Comparison of ENCODE assay signal across 9 mouse cellular contexts in the genomic region with DNA sequence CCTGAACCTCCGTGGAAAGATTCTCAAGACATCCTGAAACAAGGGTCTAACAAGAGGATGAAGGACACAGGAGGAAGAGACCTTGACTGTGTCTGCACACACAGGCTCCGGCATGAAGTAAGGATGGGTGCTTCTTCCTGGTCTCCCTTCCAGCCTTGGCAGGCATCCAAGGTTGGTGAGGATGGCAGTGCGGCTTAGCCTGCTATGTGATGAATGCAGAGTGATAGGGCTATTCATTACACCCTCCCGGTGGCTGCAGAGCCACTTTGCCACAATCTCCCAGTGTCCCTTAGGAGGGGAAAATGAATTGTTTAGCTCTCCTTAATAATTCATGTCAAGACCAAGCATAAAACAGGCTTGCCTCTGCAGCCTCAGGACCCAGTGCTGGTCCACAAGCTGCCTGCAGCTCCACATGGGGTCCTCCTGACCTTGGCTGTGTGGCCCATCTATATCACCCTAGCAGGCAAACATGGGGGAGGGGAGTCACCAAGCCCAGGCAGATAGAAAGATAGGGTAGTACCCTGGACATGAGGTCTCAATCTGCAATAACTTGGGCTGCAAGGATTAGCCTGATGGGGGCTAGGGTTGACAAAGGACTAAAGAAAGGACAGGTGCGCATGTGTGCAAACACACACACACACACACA. TPM values are rescaled to one million over a fixed set of nuclear protein-coding genes. Genes with fewer than 3 reads are reported as not detected.
DNase-seq lines count a peak whose midpoint lies in the region; ATAC-seq and TF ChIP-seq lines count a peak whose summit lies in the region.
"Had no signal": no experiment of that assay in that cellular context is flagged by ENCODE, and none has a peak within 500 bp of the region (broad histone marks: within the 10 kb centered on the region; RNA-seq: fewer than 3 reads in every experiment).

No protein-coding gene starts in this region.

- CTCF ChIA-PET in Patski (lab: Charles Lee): interaction anchor here (1.2 to 3.7 kb wide), 2 partner anchors 56 to 74 kb away, joined by 3 to 15 read pairs; no protein-coding TSS in a partner anchor

- H3K9me3 ChIP-seq in heart, embryonic 13.5 days: no peaks in the 10 kb centered on the region
- no peaks in the 10 kb centered on the region for H3K9me3 ChIP-seq in lung, embryonic 16.5 days (ENCODE audit: control insufficient read depth, low read length)
- H3K9me3 ChIP-seq in lung, postnatal 0 days (ENCODE audit: low read length): no peaks in the 10 kb centered on the region
- H3K9me3 ChIP-seq in limb, embryonic 10.5 days (replicated peaks): no peaks in the 10 kb centered on the region

- TF ChIP-seq CTCF in lung, postnatal 0 days (IDR thresholded peaks at IDR 0.05): no peak
- TF ChIP-seq CTCF in Patski (IDR thresholded peaks at IDR 0.05): no peak

- H3K36me3 ChIP-seq in heart, embryonic 13.5 days: no peaks in the 10 kb centered on the region
- H3K36me3 ChIP-seq in lung, embryonic 16.5 days (ENCODE audit: control insufficient read depth, insufficient read depth, low read length): no peaks in the 10 kb centered on the region
- no peaks in the 10 kb centered on the region for H3K36me3 ChIP-seq in lung, postnatal 0 days (ENCODE audit: insufficient read depth, low read length)
- no peaks in the 10 kb centered on the region for H3K36me3 ChIP-seq in limb, embryonic 10.5 days

- no peak overlapping the region for H3K4me2 ChIP-seq in heart, embryonic 13.5 days
- H3K4me2 ChIP-seq in lung, embryonic 16.5 days (ENCODE audit: low read depth, low read length): no peak overlapping the region
- no peak overlapping the region for H3K4me2 ChIP-seq in lung, postnatal 0 days (replicated peaks; ENCODE audit: low read depth, low read length)

- H3K9ac ChIP-seq in heart, embryonic 13.5 days: no peak overlapping the region
- H3K9ac ChIP-seq in lung, embryonic 16.5 days (ENCODE audit: low read length): no peak overlapping the region
- H3K9ac ChIP-seq in lung, postnatal 0 days (replicated peaks; ENCODE audit: low read depth): no peak overlapping the region

- H3K27ac ChIP-seq in heart, embryonic 13.5 days (replicated peaks): peak overlapping the region; percentile 85
- peak overlapping the region; percentile 58 for H3K27ac ChIP-seq in lung, embryonic 16.5 days (ENCODE audit: low read length)
- no peak overlapping the region for H3K27ac ChIP-seq in lung, postnatal 0 days (ENCODE audit: low read length)
- H3K27ac ChIP-seq in limb, embryonic 10.5 days: peak overlapping the region; percentile 96

- peaks cover 99% of the 10 kb centered on the region for H3K4me1 ChIP-seq in heart, embryonic 13.5 days
- peaks cover 82% of the 10 kb centered on the region for H3K4me1 ChIP-seq in lung, embryonic 16.5 days (replicated peaks; ENCODE audit: control insufficient read depth, insufficient read depth, low read length)
- H3K4me1 ChIP-seq in lung, postnatal 0 days (ENCODE audit: insufficient read depth, low read depth, low read length): peaks cover 37% of the 10 kb centered on the region
- H3K4me1 ChIP-seq in limb, embryonic 10.5 days: peaks cover 62% of the 10 kb centered on the region

- TF ChIP-seq EP300 in lung, postnatal 0 days (IDR thresholded peaks at IDR 0.05): no peak

- no peak for ATAC-seq in heart, embryonic 13.5 days (ENCODE audit: extremely low read depth, insufficient number of reproducible peaks, low FRiP score, low TSS enrichment)
- no peak for ATAC-seq in lung, embryonic 16.5 days (ENCODE audit: low read depth)
- ATAC-seq in lung, postnatal 0 days: no peak
- peak; percentile 32 for ATAC-seq in Patski

- 45% methylated on average over 5 of the region's 5 CpGs for WGBS in heart, embryonic 13.5 days
- 50% methylated on average over 5 of the region's 5 CpGs for WGBS in lung, embryonic 16.5 days
- whole genome bisulfite sequencing in lung, postnatal 0 days: 37% methylated on average over 5 of the region's 5 CpGs
- 90% methylated on average over 5 of the region's 5 CpGs for WGBS in limb, embryonic 10.5 days

- no peak for DNase-seq in heart, adult 18-20 months
- no peak for DNase-seq in lung, postnatal 0 days (ENCODE audit: low spot score)
- peak; percentile 62 for DNase-seq in Patski (ENCODE audit: low read depth, low spot score)
- no peak for DNase-seq in limb, embryonic 10.5 days (ENCODE audit: low spot score)
- DNase-seq in thymus, postnatal 0 days (ENCODE audit: low spot score): no peak
- DNase-seq in left cerebral cortex, adult 9 months (ENCODE audit: low spot score in 2 of 2): no peak
- DNase-seq: cerebellum, adult 11 months had no signal

- no peaks in the 10 kb centered on the region for H3K27me3 ChIP-seq in heart, embryonic 13.5 days (replicated peaks)
- H3K27me3 ChIP-seq in lung, embryonic 16.5 days (ENCODE audit: control insufficient read depth, insufficient read depth, low read depth, low read length): no peaks in the 10 kb centered on the region
- no peaks in the 10 kb centered on the region for H3K27me3 ChIP-seq in lung, postnatal 0 days (replicated peaks; ENCODE audit: insufficient read depth, low read length)
- no peaks in the 10 kb centered on the region for H3K27me3 ChIP-seq in Patski
- H3K27me3 ChIP-seq in limb, embryonic 10.5 days (ENCODE audit: low read depth, poor library complexity, severe bottlenecking): no peaks in the 10 kb centered on the region

- POLR2A ChIA-PET in Patski (lab: Charles Lee): interaction anchor here (3.3 kb wide), 1 partner anchor 41 kb away, joined by 30 read pairs; a partner anchor contains a TSS

- no peak overlapping the region for H3K4me3 ChIP-seq in heart, embryonic 13.5 days
- H3K4me3 ChIP-seq in lung, embryonic 16.5 days (ENCODE audit: low read length): no peak overlapping the region
- no peak overlapping the region for H3K4me3 ChIP-seq in lung, postnatal 0 days (ENCODE audit: low read depth, low read length)
- no peak overlapping the region for H3K4me3 ChIP-seq in limb, embryonic 10.5 days

- in situ Hi-C loops in Patski (cut with MboI; ENCODE audit: low pct_unique_long_range_greater_than_20kb): loop anchor here (25.0 kb wide), 1 partner anchor 625 kb away; a partner anchor contains a TSS

RNA-seq across cellular contexts. Expression of a gene that starts 7.5 kb away (rescaled TPM):
- polyA plus RNA-seq in heart, embryonic 13.5 days (2015; fragmentation: Nextera tagmentation; extraction: Ambion mirVana): 4.9 and 5.9 TPM in 2 replicates
- total RNA-seq in heart, adult 18-20 months (2021): 1 to 10 TPM in 1 of 2 experiments, under 1 TPM in 1; 0.69 to 2.6 TPM
- 2.6 and 3.3 TPM in 2 replicates for polyA plus RNA-seq in lung, embryonic 16.5 days (2015; fragmentation: Nextera tagmentation; extraction: Ambion mirVana)
- 6.1 and 7.8 TPM in 2 replicates for polyA plus RNA-seq in lung, postnatal 0 days (2015; fragmentation: Nextera tagmentation; extraction: Ambion mirVana)
- polyA plus RNA-seq in Patski (2021): 0.14 TPM
- polyA plus RNA-seq in limb, embryonic 10.5 days (2016; fragmentation: Nextera tagmentation; extraction: Ambion mirVana): 5.5 TPM in 2 replicates
- 44.5 and 58.2 TPM in 2 replicates for polyA plus RNA-seq in thymus, postnatal 0 days (2015; fragmentation: Nextera tagmentation; extraction: Ambion mirVana)

RNA-seq across cellular contexts. Expression of a gene that starts 40.2 kb away (rescaled TPM):
- polyA plus RNA-seq in heart, embryonic 13.5 days (2015; fragmentation: Nextera tagmentation; extraction: Ambion mirVana): 750 and 845 TPM in 2 replicates
- total RNA-seq in heart, adult 18-20 months (2021): 100 to 1,000 TPM; 410 to 413 TPM
- 765 and 788 TPM in 2 replicates for polyA plus RNA-seq in lung, embryonic 16.5 days (2015; fragmentation: Nextera tagmentation; extraction: Ambion mirVana)
- 724 and 747 TPM in 2 replicates for polyA plus RNA-seq in lung, postnatal 0 days (2015; fragmentation: Nextera tagmentation; extraction: Ambion mirVana)
- 622 TPM for polyA plus RNA-seq in Patski (2021)
- polyA plus RNA-seq in limb, embryonic 10.5 days (2016; fragmentation: Nextera tagmentation; extraction: Ambion mirVana): 267 and 310 TPM in 2 replicates
- 228 and 233 TPM in 2 replicates for polyA plus RNA-seq in thymus, postnatal 0 days (2015; fragmentation: Nextera tagmentation; extraction: Ambion mirVana)

RNA-seq across cellular contexts. Expression of a gene that starts 43.3 kb away (rescaled TPM):
- polyA plus RNA-seq in heart, embryonic 13.5 days (2015; fragmentation: Nextera tagmentation; extraction: Ambion mirVana): 0.33 and 0.52 TPM in 2 replicates
- total RNA-seq in heart, adult 18-20 months (2021): not detected
- polyA plus RNA-seq in lung, embryonic 16.5 days (2015; fragmentation: Nextera tagmentation; extraction: Ambion mirVana): 3.2 and 3.4 TPM in 2 replicates
- 0.90 and 1.3 TPM in 2 replicates for polyA plus RNA-seq in lung, postnatal 0 days (2015; fragmentation: Nextera tagmentation; extraction: Ambion mirVana)
- 0.08 TPM for polyA plus RNA-seq in Patski (2021)
- 0.26 and 0.40 TPM in 2 replicates for polyA plus RNA-seq in limb, embryonic 10.5 days (2016; fragmentation: Nextera tagmentation; extraction: Ambion mirVana)
- 2.9 and 3.1 TPM in 2 replicates for polyA plus RNA-seq in thymus, postnatal 0 days (2015; fragmentation: Nextera tagmentation; extraction: Ambion mirVana)

RNA-seq across cellular contexts. Expression of a gene that starts 56.7 kb away (rescaled TPM):
- polyA plus RNA-seq in heart, embryonic 13.5 days (2015; fragmentation: Nextera tagmentation; extraction: Ambion mirVana): 58.2 and 60.7 TPM in 2 replicates
- 10 to 100 TPM; 13.1 to 14.9 TPM for total RNA-seq in heart, adult 18-20 months (2021)
- 98.9 and 100 TPM in 2 replicates for polyA plus RNA-seq in lung, embryonic 16.5 days (2015; fragmentation: Nextera tagmentation; extraction: Ambion mirVana)
- polyA plus RNA-seq in lung, postnatal 0 days (2015; fragmentation: Nextera tagmentation; extraction: Ambion mirVana): 52.3 and 54.5 TPM in 2 replicates
- 42.0 TPM for polyA plus RNA-seq in Patski (2021)
- 145 and 157 TPM in 2 replicates for polyA plus RNA-seq in limb, embryonic 10.5 days (2016; fragmentation: Nextera tagmentation; extraction: Ambion mirVana)
- 68.5 and 72.3 TPM in 2 replicates for polyA plus RNA-seq in thymus, postnatal 0 days (2015; fragmentation: Nextera tagmentation; extraction: Ambion mirVana)
